Comparison of ENCODE assay signal across 12 mouse cellular contexts in the genomic region with DNA sequence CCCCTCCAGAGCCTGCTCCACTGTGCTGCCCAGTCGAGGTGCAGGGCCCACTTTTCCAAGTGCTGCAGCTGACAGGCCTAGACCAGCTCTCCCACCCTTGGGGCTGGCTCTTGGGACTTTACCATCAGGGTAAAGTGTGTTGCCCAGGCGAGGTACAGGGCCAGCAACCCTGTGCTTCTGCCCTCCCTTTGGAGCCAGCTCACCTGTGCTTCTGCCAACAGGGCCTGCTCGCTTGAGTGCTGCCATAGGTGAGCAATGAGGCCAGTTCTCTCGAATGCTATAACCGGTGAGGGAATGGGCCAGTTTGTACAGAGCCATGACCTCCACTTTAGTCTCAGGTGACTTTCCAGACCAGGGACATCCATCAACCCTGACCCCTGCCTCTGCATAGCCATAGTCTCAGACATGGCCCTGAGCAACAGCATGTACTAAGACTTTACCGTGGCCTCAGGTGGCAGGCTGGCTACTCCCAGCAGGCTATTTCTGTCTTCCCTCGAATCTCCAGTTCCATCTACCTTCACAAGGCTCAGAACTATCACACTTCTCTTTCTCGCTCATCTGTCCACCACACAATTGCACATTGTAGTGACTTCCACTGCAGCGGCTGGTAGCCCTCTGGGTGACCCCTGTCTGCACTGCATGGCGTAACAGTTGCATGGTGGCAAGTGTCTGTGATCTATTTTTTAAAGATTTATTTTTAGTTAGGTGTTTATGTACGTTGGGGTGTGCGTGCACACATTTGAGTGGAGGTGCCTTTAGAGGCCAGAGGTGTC. TPM values are rescaled to one million over a fixed set of nuclear protein-coding genes. Genes with fewer than 3 reads are reported as not detected.
A peak's percentile ranks its signal among the peaks of the same experiment; 100 is the strongest.
DNase-seq lines count a peak whose midpoint lies in the region; ATAC-seq and TF ChIP-seq lines count a peak whose summit lies in the region.
"Had no signal": no experiment of that assay in that cellular context is flagged by ENCODE, and none has a peak within 500 bp of the region (broad histone marks: within the 10 kb centered on the region; RNA-seq: fewer than 3 reads in every experiment).

No protein-coding gene starts in this region.

- H3K4me3 ChIP-seq in forebrain, embryonic 16.5 days (replicated peaks; ENCODE audit: low read length), result no peak overlapping the region
- H3K4me3 ChIP-seq in forebrain, postnatal 0 days (ENCODE audit: low read depth, low read length), result no peak overlapping the region
- no peak overlapping the region for H3K4me3 ChIP-seq in liver, embryonic 16.5 days (ENCODE audit: low read depth, low read length)
- H3K4me3 ChIP-seq in midbrain, embryonic 16.5 days (ENCODE audit: low read depth, low read length), result no peak overlapping the region
- H3K4me3 ChIP-seq: limb, embryonic 15.5 days; stomach, embryonic 15.5 days had no signal

- WGBS in forebrain, embryonic 16.5 days, result 88% methylated on average over 12 of the region's 12 CpGs
- WGBS in forebrain, postnatal 0 days, result 82% methylated on average over 12 of the region's 12 CpGs
- WGBS in liver, embryonic 16.5 days (ENCODE audit: insufficient replicate concordance), result 58% methylated on average over 12 of the region's 12 CpGs
- 89% methylated on average over 12 of the region's 12 CpGs for WGBS in midbrain, embryonic 16.5 days

- intact Hi-C loops in left cerebral cortex, postnatal 4 days (cut with DNase I), result no loop called here

- 0 out of 2 replicates have a peak, but pooled peaks have one; percentile 23 for ATAC-seq in forebrain, embryonic 16.5 days
- no peak for ATAC-seq in forebrain, postnatal 0 days
- 0 out of 2 replicates have a peak, but pooled peaks have one; percentile 11 for ATAC-seq in liver, embryonic 16.5 days (ENCODE audit: low read depth)
- no peak for ATAC-seq in midbrain, embryonic 16.5 days

- H3K36me3 ChIP-seq in forebrain, embryonic 16.5 days (ENCODE audit: control insufficient read depth, insufficient read depth), result no peaks in the 10 kb centered on the region
- H3K36me3 ChIP-seq in forebrain, postnatal 0 days (ENCODE audit: insufficient read depth), result no peaks in the 10 kb centered on the region
- H3K36me3 ChIP-seq in liver, embryonic 16.5 days (ENCODE audit: control insufficient read depth, insufficient read depth), result no peaks in the 10 kb centered on the region
- H3K36me3 ChIP-seq in midbrain, embryonic 16.5 days (ENCODE audit: control insufficient read depth, insufficient read depth, low read length), result no peaks in the 10 kb centered on the region
- H3K36me3 ChIP-seq: limb, embryonic 15.5 days; stomach, embryonic 15.5 days had no signal

- no peak overlapping the region for H3K9ac ChIP-seq in forebrain, embryonic 16.5 days (replicated peaks; ENCODE audit: low read depth, low read length)
- no peak overlapping the region for H3K9ac ChIP-seq in forebrain, postnatal 0 days
- H3K9ac ChIP-seq in liver, embryonic 16.5 days (ENCODE audit: low read depth, low read length), result no peak overlapping the region
- H3K9ac ChIP-seq in midbrain, embryonic 16.5 days (ENCODE audit: low read depth, low read length), result no peak overlapping the region
- H3K9ac ChIP-seq: limb, embryonic 15.5 days; stomach, embryonic 15.5 days had no signal

- H3K9me3 ChIP-seq in forebrain, embryonic 16.5 days (ENCODE audit: control insufficient read depth, low read length), result no peaks in the 10 kb centered on the region
- 0 out of 2 replicates have a peak, but pooled peaks cover 2% of the 10 kb centered on the region for H3K9me3 ChIP-seq in forebrain, postnatal 0 days (ENCODE audit: low read length)
- no peaks in the 10 kb centered on the region for H3K9me3 ChIP-seq in liver, embryonic 16.5 days (replicated peaks; ENCODE audit: control insufficient read depth, low read length)
- no peaks in the 10 kb centered on the region for H3K9me3 ChIP-seq in midbrain, embryonic 16.5 days (replicated peaks; ENCODE audit: control insufficient read depth, low read length, poor library complexity, severe bottlenecking)
- H3K9me3 ChIP-seq: limb, embryonic 15.5 days; stomach, embryonic 15.5 days had no signal

- DNase-seq in forebrain, postnatal 0 days, result no peak
- peak; percentile 29 to 35 for DNase-seq in kidney, adult 8-10 months
- DNase-seq in kidney, postnatal 14 days, result no peak
- peak; percentile 47 for DNase-seq in cerebellum, adult 9-10 months
- DNase-seq in left cerebral cortex, postnatal 4 days, result no peak
- DNase-seq: adrenal gland, adult 8-10 months; B cell, adult 2 months had no signal

- H3K4me2 ChIP-seq in forebrain, embryonic 16.5 days (ENCODE audit: low read length), result no peak overlapping the region
- H3K4me2 ChIP-seq in forebrain, postnatal 0 days (ENCODE audit: low read depth), result no peak overlapping the region
- no peak overlapping the region for H3K4me2 ChIP-seq in liver, embryonic 16.5 days (ENCODE audit: low read depth, low read length)
- H3K4me2 ChIP-seq in midbrain, embryonic 16.5 days (ENCODE audit: low read length), result no peak overlapping the region
- H3K4me2 ChIP-seq: limb, embryonic 15.5 days; stomach, embryonic 15.5 days had no signal

- no peaks in the 10 kb centered on the region for H3K4me1 ChIP-seq in forebrain, embryonic 16.5 days (replicated peaks; ENCODE audit: control insufficient read depth, insufficient read depth, low read length)
- H3K4me1 ChIP-seq in forebrain, postnatal 0 days (ENCODE audit: insufficient read depth), result no peaks in the 10 kb centered on the region
- peaks cover 3% of the 10 kb centered on the region for H3K4me1 ChIP-seq in liver, embryonic 16.5 days (ENCODE audit: control insufficient read depth, low read depth, low read length)
- H3K4me1 ChIP-seq in midbrain, embryonic 16.5 days (ENCODE audit: control insufficient read depth, insufficient read depth, low read length), result peaks cover 4% of the 10 kb centered on the region; the same call in 1 of the 2 replicates

- H3K27ac ChIP-seq in forebrain, embryonic 16.5 days (ENCODE audit: low read length), result no peak overlapping the region
- H3K27ac ChIP-seq in forebrain, postnatal 0 days (ENCODE audit: low read depth, low read length), result no peak overlapping the region
- H3K27ac ChIP-seq in liver, embryonic 16.5 days (ENCODE audit: low read length), result no peak overlapping the region
- no peak overlapping the region for H3K27ac ChIP-seq in midbrain, embryonic 16.5 days (ENCODE audit: low read length)
- H3K27ac ChIP-seq: limb, embryonic 15.5 days; stomach, embryonic 15.5 days had no signal

- no peak for TF ChIP-seq CTCF in forebrain, postnatal 0 days (IDR thresholded peaks at IDR 0.05; ENCODE audit: low read depth)

- H3K27me3 ChIP-seq in forebrain, embryonic 16.5 days (replicated peaks; ENCODE audit: control insufficient read depth, insufficient read depth, low read length), result no peaks in the 10 kb centered on the region
- H3K27me3 ChIP-seq in forebrain, postnatal 0 days (ENCODE audit: insufficient read depth, low read length), result no peaks in the 10 kb centered on the region
- no peaks in the 10 kb centered on the region for H3K27me3 ChIP-seq in liver, embryonic 16.5 days (ENCODE audit: control insufficient read depth, insufficient read depth, low read depth, low read length)
- H3K27me3 ChIP-seq in midbrain, embryonic 16.5 days (ENCODE audit: control insufficient read depth, insufficient read depth, low read depth, low read length), result no peaks in the 10 kb centered on the region
- H3K27me3 ChIP-seq: limb, embryonic 15.5 days; stomach, embryonic 15.5 days had no signal

RNA-seq across cellular contexts. Expression of a gene that starts 46.7 kb away (rescaled TPM):
- polyA plus RNA-seq in forebrain, embryonic 16.5 days (2015; fragmentation: Nextera tagmentation; extraction: Ambion mirVana), result 7.4 TPM in 2 replicates
- total RNA-seq in forebrain, postnatal 0 days (2014; rRNA removed), result 21.4 and 29.2 TPM in 2 replicates
- polyA plus RNA-seq in forebrain, postnatal 0 days (2015; fragmentation: Nextera tagmentation; extraction: Ambion mirVana), result 2.8 and 4.6 TPM in 2 replicates
- 0.79 and 0.87 TPM in 2 replicates for polyA plus RNA-seq in liver, embryonic 16.5 days (2015; fragmentation: Nextera tagmentation; extraction: Ambion mirVana)
- total RNA-seq in left cerebral cortex, postnatal 4 days (2021), result 10 to 100 TPM; 58.2 to 60.2 TPM
- polyA plus RNA-seq in midbrain, embryonic 16.5 days (2015; fragmentation: Nextera tagmentation; extraction: Ambion mirVana), result 6.7 and 7.0 TPM in 2 replicates

Comparison
In these comparisons a context has a peak if more than half of its experiments do, and no peak if none do; other contexts are left out.
1. ATAC-seq: peak in forebrain, embryonic 16.5 days (single experiment) and liver, embryonic 16.5 days (single experiment); none in forebrain, postnatal 0 days (single experiment) and midbrain, embryonic 16.5 days (single experiment).
2. DNase-seq: peak in kidney, adult 8-10 months (2 of 2) and cerebellum, adult 9-10 months (single experiment); none in forebrain, postnatal 0 days (single experiment), kidney, postnatal 14 days (single experiment) and left cerebral cortex, postnatal 4 days (single experiment).